ENCODE assay signal across 1 mouse cellular context in the genomic region with DNA sequence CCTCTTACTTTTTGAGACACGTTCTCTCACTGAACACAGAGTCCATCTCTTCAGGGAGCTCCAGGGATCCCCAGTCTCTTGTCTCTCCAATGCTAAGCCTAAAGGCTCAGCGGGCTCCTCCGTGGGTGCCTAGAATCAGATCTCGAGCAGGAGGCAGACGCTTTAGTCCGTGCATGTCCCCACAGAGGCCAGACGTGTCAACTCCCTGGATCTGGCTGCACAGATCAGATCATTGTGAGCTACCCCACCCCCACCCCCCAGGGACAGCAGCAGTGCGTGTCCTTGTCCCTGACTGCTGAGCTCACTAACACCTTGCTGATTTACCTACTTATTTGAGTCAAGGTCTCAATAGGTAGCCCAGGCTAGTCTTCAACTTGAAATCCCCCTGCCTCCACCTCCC.
TF ChIP-seq lines count a peak whose summit lies in the region.

No protein-coding gene starts in this region.

TF ChIP-seq in MEL, 35 proteins besides CTCF, POLR2A, EP300 and RAD21:
- TF ChIP-seq GABPA (IDR thresholded peaks at IDR 0.05; ENCODE audit: low read depth, low read length) = no peak
- no peak for TF ChIP-seq POLR2AphosphoS5 (IDR thresholded peaks at IDR 0.05; ENCODE audit: borderline replicate concordance, low read depth, low read length)
- TF ChIP-seq MYB (IDR thresholded peaks at IDR 0.05; ENCODE audit: low read depth, low read length) = no peak
- TF ChIP-seq CHD2 (IDR thresholded peaks at IDR 0.05; ENCODE audit: low read length) = no peak
- no peak for TF ChIP-seq POLR2AphosphoS2 (IDR thresholded peaks at IDR 0.05; ENCODE audit: low read length)
- no peak for TF ChIP-seq HCFC1 (IDR thresholded peaks at IDR 0.05; ENCODE audit: low read depth, low read length)
- no peak for TF ChIP-seq UBTF (IDR thresholded peaks at IDR 0.05; ENCODE audit: borderline replicate concordance, insufficient read depth, low read depth, low read length)
- no peak for TF ChIP-seq SMC3 (IDR thresholded peaks at IDR 0.05; ENCODE audit: low read depth, low read length)
- no peak for TF ChIP-seq TCF12 (IDR thresholded peaks at IDR 0.05; ENCODE audit: low read depth, low read length)
- TF ChIP-seq MYC (IDR thresholded peaks at IDR 0.05; ENCODE audit: low read depth, low read length) = no peak
- no peak for TF ChIP-seq MEF2A (IDR thresholded peaks at IDR 0.05; ENCODE audit: extremely low read depth, insufficient replicate concordance, low read depth, low read length, poor library complexity, severe bottlenecking)
- no peak for TF ChIP-seq ZNF384 (IDR thresholded peaks at IDR 0.05; ENCODE audit: low read depth, low read length)
- TF ChIP-seq KAT2A (conservative IDR thresholded peaks at IDR 0.05; ENCODE audit: low read depth, low read length) = no peak
- TF ChIP-seq MAFK (IDR thresholded peaks at IDR 0.05; ENCODE audit: borderline replicate concordance, low read depth, low read length) = no peak
